Mouse (Mus musculus): ENCODE data around the gene Pou4f2.

Pou4f2 gene

DNA sequence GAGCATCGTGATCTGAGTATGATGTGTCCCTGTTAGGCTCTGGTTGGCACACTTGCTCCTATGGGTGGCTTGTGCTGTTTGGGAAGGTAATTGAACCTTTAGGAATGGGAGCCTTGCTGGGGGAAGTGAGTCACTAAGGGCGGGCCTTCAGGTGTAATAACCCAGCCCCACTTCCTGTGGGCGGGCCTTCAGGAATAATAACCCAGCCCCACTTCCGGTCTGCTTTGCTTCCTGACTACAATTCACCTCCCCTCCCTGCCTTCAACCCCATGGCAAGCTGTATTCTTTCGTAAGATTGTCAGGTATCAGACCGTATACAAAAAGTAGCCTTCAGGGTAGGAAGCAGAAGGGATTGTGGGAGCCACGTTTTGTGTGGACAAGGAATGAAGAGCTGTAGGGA, 45.7 kb downstream of the Pou4f2 start:
- DNase-seq = peak; percentile 71

All from heart, adult 11 months (tissue).